Mouse (Mus musculus) gastrocnemius, postnatal 25 days (tissue): ENCODE data around the gene Slc18a3. TPM values are rescaled to one million over a fixed set of nuclear protein-coding genes. Genes with fewer than 3 reads are reported as not detected.

Experiments used
- DNase-seq: peaks from one replicate; pipeline ENCODE4 v3.0.0; 2022
- long read RNA-seq, 2 experiments: library from polyadenylated mRNA; stranded (forward); transcript quantifications; one replicate each; pipeline ENCODE4 v2.0.0; 2021
- total RNA-seq, 2 experiments: library from RNA; stranded (reverse); gene quantifications; 1 replicate in 1 of 2; 2 replicates in 1 of 2; pipeline ENCODE4 v1.2.3; 2021

The Slc18a3 gene
- total RNA-seq = not detected
- long read RNA-seq, experiment 1 = 0 reads
- long read RNA-seq, experiment 2 = 0 reads

- no peak for DNase-seq
These were observed at the start of gene Slc18a3 for GRCm38 (mm10) chr14:32464601-32465505. Gene Slc18a3, minus strand, starts transcription at chr14:32464850.

GRCm38 (mm10) chr14:32513336-32514032 is 48.8 kb upstream of the Slc18a3 start, which contains the start of gene Ercc6:
Gene Ercc6, plus strand, starts transcription at chr14:32513521.
- DNase-seq = peak; percentile 89

GRCm38 (mm10) chr14:32512912-32513311 is 48.3 kb upstream of the Slc18a3 start:
- peak; percentile 13 for DNase-seq

GRCm38 (mm10) chr14:32509443-32509961 is 44.9 kb upstream of the Slc18a3 start:
- no peak for DNase-seq

GRCm38 (mm10) chr14:32508105-32508835 is 43.6 kb upstream of the Slc18a3 start:
- no peak for DNase-seq

- no peak for DNase-seq
These were observed 42.6 kb upstream of the Slc18a3 start for GRCm38 (mm10) chr14:32507216-32507615.

- DNase-seq = no peak
These were observed 41.7 kb upstream of the Slc18a3 start for GRCm38 (mm10) chr14:32506329-32506728.

- DNase-seq = no peak
These were observed 39.2 kb upstream of the Slc18a3 start for GRCm38 (mm10) chr14:32503897-32504296.

- no peak for DNase-seq
These were observed 38.4 kb upstream of the Slc18a3 start for GRCm38 (mm10) chr14:32502764-32503688.

GRCm38 (mm10) chr14:32501303-32501702 is 36.7 kb upstream of the Slc18a3 start:
- DNase-seq = no peak

GRCm38 (mm10) chr14:32496115-32496850 is 31.6 kb upstream of the Slc18a3 start:
- DNase-seq = no peak

- DNase-seq = no peak
These were observed 27.9 kb upstream of the Slc18a3 start for GRCm38 (mm10) chr14:32492521-32492920.

- DNase-seq = no peak
These were observed 17.4 kb upstream of the Slc18a3 start for GRCm38 (mm10) chr14:32482061-32482460.

- no peak for DNase-seq
These were observed 12.9 kb upstream of the Slc18a3 start for GRCm38 (mm10) chr14:32477581-32477980.

- no peak for DNase-seq
These were observed 11.9 kb upstream of the Slc18a3 start for GRCm38 (mm10) chr14:32476559-32476958.

- no peak for DNase-seq
These were observed 8.3 kb upstream of the Slc18a3 start for GRCm38 (mm10) chr14:32472996-32473395.

GRCm38 (mm10) chr14:32467606-32468005 is 3.0 kb upstream of the Slc18a3 start:
- DNase-seq = no peak

GRCm38 (mm10) chr14:32465889-32466288 is 1.2 kb upstream of the Slc18a3 start, which contains the start of gene Chat:
Gene Chat, minus strand, starts transcription at chr14:32465989.
- no peak for DNase-seq

- DNase-seq = no peak
These were observed 838 bp upstream of the Slc18a3 start for GRCm38 (mm10) chr14:32465506-32465870.
